Mouse (Mus musculus): ENCODE data around the gene Grpr.

- TF ChIP-seq CTCF (IDR thresholded peaks at IDR 0.05; ENCODE audit: low read depth, low read length) (no peak), POLR2A (IDR thresholded peaks at IDR 0.05; ENCODE audit: extremely low read depth, insufficient read depth, low read length) (no peak)
These were observed 2.4 kb downstream of the Grpr start for GRCm38 (mm10) chrX:163547042-163547441.
